Mouse (Mus musculus) testis, adult 10 weeks (tissue): ENCODE results near the gene Mup8. TPM values are rescaled to one million over a fixed set of nuclear protein-coding genes. Genes with fewer than 3 reads are reported as not detected.

ENCODE experiments used
- polyA plus RNA-seq: library from polyadenylated mRNA; stranded (reverse); fragments of 350-450 nt; fragmentation: Illumina TruSeq; extraction: RNeasy Lipid Tissue Mini Kit (QIAGEN cat#74804); gene quantifications from one replicate; pipeline ENCODE4 v1.2.3, GENCODE M21; 2014; ENCODE audit warnings: low read depth, low replicate concordance

The Mup8 gene
- polyA plus RNA-seq, result not detected

GRCm38 (mm10) chr4:60222499-60222898 is at the start of gene Mup8:
Gene Mup8 (minus strand): TSS chr4:60222599.

Other genes with a start within 250 kb of the Mup8 start
- gene Mup7, start 152.1 kb downstream of the Mup8 start, polyA plus RNA-seq, result not detected
- gene Mup2, start 68.3 kb downstream of the Mup8 start, polyA plus RNA-seq, result not detected
- gene Mup9, start 199.4 kb upstream of the Mup8 start, polyA plus RNA-seq, result not detected